ENCODE assay signal across 20 mouse cellular contexts in genomic region chr2:75351965-75352364, GRCm38 (mm10).
DNase-seq lines count a peak whose midpoint lies in the region; ATAC-seq lines count a peak whose summit lies in the region.
"Had no signal": no experiment of that assay in that cellular context is flagged by ENCODE, and none has a peak within 500 bp of the region (broad histone marks: within the 10 kb centered on the region; RNA-seq: fewer than 3 reads in every experiment).

No protein-coding gene starts in this region.

- 79% methylated on average over 5 of the region's 5 CpGs for WGBS in forebrain, embryonic 14.5 days
- WGBS in forebrain, embryonic 15.5 days = 88% methylated on average over 5 of the region's 5 CpGs
- WGBS in midbrain, embryonic 11.5 days = 94% methylated on average over 5 of the region's 5 CpGs
- WGBS in midbrain, embryonic 10.5 days = 93% methylated on average over 5 of the region's 5 CpGs
- whole genome bisulfite sequencing in limb, embryonic 10.5 days = 95% methylated on average over 5 of the region's 5 CpGs
- WGBS in midbrain, embryonic 14.5 days = 86% methylated on average over 5 of the region's 5 CpGs

- 0 out of 2 replicates have a peak, but pooled peaks have one; percentile 12 for ATAC-seq in forebrain, embryonic 14.5 days
- ATAC-seq in forebrain, embryonic 15.5 days (replicated peaks) = no peak
- ATAC-seq in midbrain, embryonic 11.5 days (ENCODE audit: low FRiP score) = no peak
- ATAC-seq in midbrain, embryonic 14.5 days (ENCODE audit: low FRiP score, low TSS enrichment) = 0 out of 2 replicates have a peak, but pooled peaks have one; percentile 27
- ATAC-seq: activated CD4-positive, CD25-positive, alpha-beta regulatory T cell, adult 4 months; intestine, embryonic 16.5 days; Patski had no signal

- DNase-seq in forebrain, embryonic 14.5 days (ENCODE audit: low spot score) = no peak
- DNase-seq in midbrain, embryonic 11.5 days (ENCODE audit: low spot score, missing footprints) = peak; percentile 68
- no peak for DNase-seq in midbrain, embryonic 10.5 days (ENCODE audit: low spot score)
- no peak for DNase-seq in limb, embryonic 10.5 days (ENCODE audit: low spot score)
- DNase-seq in midbrain, embryonic 14.5 days = peak; percentile 56
- no peak for DNase-seq in frontal cortex, adult 2 months (ENCODE audit: extremely low spot score in 1 of 2, low spot score in 1 of 2)
- DNase-seq: adrenal gland, postnatal 14 days; cerebellum, adult 18-20 months; cerebellum, adult 9-11 months; cerebellum, postnatal 36 days; gastrocnemius, postnatal 10 days; heart, adult 18-20 months; heart, postnatal 14 days had no signal

- H3K4me3 ChIP-seq in forebrain, embryonic 14.5 days (ENCODE audit: low read depth, low read length) = no peak overlapping the region
- H3K4me3 ChIP-seq in forebrain, embryonic 15.5 days = no peak overlapping the region
- no peak overlapping the region for H3K4me3 ChIP-seq in midbrain, embryonic 11.5 days (ENCODE audit: low read depth, low read length)
- H3K4me3 ChIP-seq in midbrain, embryonic 10.5 days = no peak overlapping the region
- no peak overlapping the region for H3K4me3 ChIP-seq in limb, embryonic 10.5 days
- H3K4me3 ChIP-seq in midbrain, embryonic 14.5 days (replicated peaks; ENCODE audit: low read depth, low read length) = no peak overlapping the region
- H3K4me3 ChIP-seq: embryonic facial prominence, embryonic 10.5 days; heart, embryonic 10.5 days had no signal

- H3K9ac ChIP-seq in forebrain, embryonic 14.5 days (ENCODE audit: low read length) = no peak overlapping the region
- no peak overlapping the region for H3K9ac ChIP-seq in forebrain, embryonic 15.5 days (replicated peaks)
- H3K9ac ChIP-seq in midbrain, embryonic 11.5 days (ENCODE audit: low read length) = no peak overlapping the region
- H3K9ac ChIP-seq in midbrain, embryonic 14.5 days (replicated peaks; ENCODE audit: low read length) = no peak overlapping the region

- no peaks in the 10 kb centered on the region for H3K27me3 ChIP-seq in forebrain, embryonic 14.5 days (replicated peaks; ENCODE audit: control insufficient read depth, insufficient read depth, low read length)
- no peaks in the 10 kb centered on the region for H3K27me3 ChIP-seq in forebrain, embryonic 15.5 days
- no peaks in the 10 kb centered on the region for H3K27me3 ChIP-seq in midbrain, embryonic 11.5 days (ENCODE audit: control insufficient read depth, insufficient read depth, low read length)
- H3K27me3 ChIP-seq in midbrain, embryonic 10.5 days (ENCODE audit: low read depth, poor library complexity, severe bottlenecking) = no peaks in the 10 kb centered on the region
- H3K27me3 ChIP-seq in limb, embryonic 10.5 days (ENCODE audit: low read depth, poor library complexity, severe bottlenecking) = no peaks in the 10 kb centered on the region
- H3K27me3 ChIP-seq in midbrain, embryonic 14.5 days (ENCODE audit: control insufficient read depth, insufficient read depth, low read length) = no peaks in the 10 kb centered on the region
- H3K27me3 ChIP-seq: CH12.LX, Patski had no signal

- no peak overlapping the region for H3K4me2 ChIP-seq in forebrain, embryonic 14.5 days (ENCODE audit: low read length)
- H3K4me2 ChIP-seq in forebrain, embryonic 15.5 days (replicated peaks) = no peak overlapping the region
- no peak overlapping the region for H3K4me2 ChIP-seq in midbrain, embryonic 11.5 days
- no peak overlapping the region for H3K4me2 ChIP-seq in midbrain, embryonic 14.5 days (ENCODE audit: low read length)

- peaks cover 5% of the 10 kb centered on the region; the same call in 1 of the 2 replicates for H3K4me1 ChIP-seq in forebrain, embryonic 14.5 days (ENCODE audit: control insufficient read depth, insufficient read depth, low read length)
- H3K4me1 ChIP-seq in forebrain, embryonic 15.5 days = peaks cover 14% of the 10 kb centered on the region
- no peaks in the 10 kb centered on the region for H3K4me1 ChIP-seq in midbrain, embryonic 11.5 days (ENCODE audit: control insufficient read depth, insufficient read depth, low read length)
- H3K4me1 ChIP-seq in midbrain, embryonic 10.5 days = peaks cover 9% of the 10 kb centered on the region
- peaks cover 87% of the 10 kb centered on the region for H3K4me1 ChIP-seq in limb, embryonic 10.5 days
- H3K4me1 ChIP-seq in midbrain, embryonic 14.5 days (ENCODE audit: control insufficient read depth, insufficient read depth, low read length) = no peaks in the 10 kb centered on the region

- no peaks in the 10 kb centered on the region for H3K36me3 ChIP-seq in forebrain, embryonic 14.5 days (ENCODE audit: control insufficient read depth, insufficient read depth, low read length)
- no peaks in the 10 kb centered on the region for H3K36me3 ChIP-seq in forebrain, embryonic 15.5 days
- H3K36me3 ChIP-seq in midbrain, embryonic 11.5 days (ENCODE audit: control insufficient read depth, insufficient read depth, low read length) = no peaks in the 10 kb centered on the region
- no peaks in the 10 kb centered on the region for H3K36me3 ChIP-seq in midbrain, embryonic 10.5 days
- no peaks in the 10 kb centered on the region for H3K36me3 ChIP-seq in limb, embryonic 10.5 days
- no peaks in the 10 kb centered on the region for H3K36me3 ChIP-seq in midbrain, embryonic 14.5 days (ENCODE audit: control insufficient read depth, insufficient read depth, low read length)
- H3K36me3 ChIP-seq: embryonic facial prominence, embryonic 10.5 days; heart, embryonic 10.5 days had no signal

- H3K27ac ChIP-seq in forebrain, embryonic 14.5 days (ENCODE audit: low read depth, low read length) = no peak overlapping the region
- no peak overlapping the region for H3K27ac ChIP-seq in forebrain, embryonic 15.5 days (replicated peaks)
- no peak overlapping the region for H3K27ac ChIP-seq in midbrain, embryonic 11.5 days (ENCODE audit: low read depth, low read length)
- no peak overlapping the region for H3K27ac ChIP-seq in midbrain, embryonic 10.5 days (replicated peaks)
- peak overlapping the region; percentile 76 for H3K27ac ChIP-seq in limb, embryonic 10.5 days
- peak overlapping the region; percentile 15; the same call in 1 of the 2 replicates for H3K27ac ChIP-seq in midbrain, embryonic 14.5 days (replicated peaks; ENCODE audit: low read depth, low read length)
- H3K27ac ChIP-seq: embryonic facial prominence, embryonic 10.5 days; heart, embryonic 10.5 days had no signal

- H3K9me3 ChIP-seq in forebrain, embryonic 14.5 days (replicated peaks; ENCODE audit: control insufficient read depth, low read length) = no peaks in the 10 kb centered on the region
- H3K9me3 ChIP-seq in forebrain, embryonic 15.5 days = no peaks in the 10 kb centered on the region
- no peaks in the 10 kb centered on the region for H3K9me3 ChIP-seq in midbrain, embryonic 11.5 days (ENCODE audit: control insufficient read depth, low read length)
- no peaks in the 10 kb centered on the region for H3K9me3 ChIP-seq in midbrain, embryonic 10.5 days (replicated peaks)
- no peaks in the 10 kb centered on the region for H3K9me3 ChIP-seq in limb, embryonic 10.5 days (replicated peaks)
- no peaks in the 10 kb centered on the region for H3K9me3 ChIP-seq in midbrain, embryonic 14.5 days (ENCODE audit: control insufficient read depth, low read length)
- H3K9me3 ChIP-seq: embryonic facial prominence, embryonic 10.5 days; heart, embryonic 10.5 days had no signal

Comparison
In these comparisons a context has a peak if more than half of its experiments do, and no peak if none do; other contexts are left out.
1. ATAC-seq: peak in forebrain, embryonic 14.5 days (single experiment) and midbrain, embryonic 14.5 days (single experiment); none in forebrain, embryonic 15.5 days (single experiment) and midbrain, embryonic 11.5 days (single experiment).
2. DNase-seq: peak in midbrain, embryonic 11.5 days (single experiment) and midbrain, embryonic 14.5 days (single experiment); none in forebrain, embryonic 14.5 days (single experiment), midbrain, embryonic 10.5 days (single experiment), limb, embryonic 10.5 days (single experiment) and frontal cortex, adult 2 months (0 of 2).
3. H3K27ac ChIP-seq: peak in limb, embryonic 10.5 days (single experiment) and midbrain, embryonic 14.5 days (single experiment); none in forebrain, embryonic 14.5 days (single experiment), forebrain, embryonic 15.5 days (single experiment), midbrain, embryonic 11.5 days (single experiment) and midbrain, embryonic 10.5 days (single experiment).